Mouse (Mus musculus): ENCODE data around the gene Slc8b1.

GRCm38 (mm10) chr5:120468336-120468735, 42.6 kb upstream of the Slc8b1 start:
- TF ChIP-seq CTCF (IDR thresholded peaks at IDR 0.05) (no peak), POLR2A (IDR thresholded peaks at IDR 0.05; ENCODE audit: insufficient read depth, low read depth, low read length) (no peak)
